Mouse (Mus musculus) ES-E14 (cell line): ENCODE measurements around the gene St3gal2. TPM values are rescaled to one million over a fixed set of nuclear protein-coding genes. Genes with fewer than 3 reads are reported as not detected.
"Not testable (repeated sequence)": the region's sequence is repeated elsewhere in the genome, so short reads cannot be mapped to it uniquely, and the experiment has no call there.

Experiments
- DNase-seq: peaks from one replicate; pipeline ENCODE4 v3.0.0-alpha.2; 2013; ENCODE audit warnings: low read depth, low spot score
- H3K27ac ChIP-seq: 2 replicates; pipeline ENCODE4 v1.5.1; 2012; ENCODE audit warnings: low read depth, mild to moderate bottlenecking, low read length, moderate library complexity, mixed read lengths; ENCODE audit not compliant: poor library complexity, insufficient read depth, severe bottlenecking
- H3K36me3 ChIP-seq: 2 replicates; pipeline ENCODE4 v1.6.1; 2012; ENCODE audit warnings: mild to moderate bottlenecking, low read length, moderate library complexity, mixed read lengths; ENCODE audit not compliant: control insufficient read depth, poor library complexity, insufficient read depth, severe bottlenecking
- H3K4me1 ChIP-seq, 2 experiments: fragments of 150-350 bp in 1 of 2; sonication (generic) in 1 of 2; 2 replicates each; pipeline ENCODE4 v1.6.1; 2012; ENCODE audit warnings: low read length in 2 of 2, mild to moderate bottlenecking in 1 of 2, mixed read lengths in 1 of 2; ENCODE audit not compliant: control insufficient read depth in 2 of 2, insufficient read depth in 2 of 2, poor library complexity in 1 of 2
- H3K4me3 ChIP-seq, 2 experiments: fragments of 150-350 bp in 1 of 2; sonication (generic) in 1 of 2; 2 replicates each; pipeline ENCODE4 v1.5.1; 2012; ENCODE audit warnings: low read length in 2 of 2, low read depth in 1 of 2, mild to moderate bottlenecking in 1 of 2, mixed read lengths in 1 of 2; ENCODE audit not compliant: insufficient read depth in 1 of 2, poor library complexity in 1 of 2, severe bottlenecking in 1 of 2
- H3K9ac ChIP-seq: 2 replicates; pipeline ENCODE4 v1.6.1; 2012; ENCODE audit warnings: low read depth, mild to moderate bottlenecking, low read length, mixed read lengths; ENCODE audit not compliant: poor library complexity, insufficient read depth, severe bottlenecking
- H3K9me3 ChIP-seq: fragments of 150-350 bp; sonication (generic); 2 replicates; pipeline ENCODE4 v1.6.1; 2012; ENCODE audit warnings: low read depth, mild to moderate bottlenecking, low read length; ENCODE audit not compliant: control insufficient read depth, insufficient read depth
- CHD2 ChIP-seq: IDR thresholded peaks from 2 replicates; pipeline ENCODE4 v1.6.1; 2014; ENCODE audit warnings: mild to moderate bottlenecking, low read depth, low read length, inconsistent platforms
- HCFC1 ChIP-seq: IDR thresholded peaks from 2 replicates; pipeline ENCODE4 v1.6.1; 2012; ENCODE audit warnings: low read length, inconsistent platforms, borderline replicate concordance; ENCODE audit not compliant: insufficient read depth
- MAFK ChIP-seq: IDR thresholded peaks from 2 replicates; pipeline ENCODE4 v1.6.1; 2014; ENCODE audit warnings: mild to moderate bottlenecking, low read depth, low read length, inconsistent platforms; ENCODE audit not compliant: insufficient read depth
- ZC3H11A ChIP-seq: IDR thresholded peaks from 2 replicates; pipeline ENCODE4 v1.6.1; 2012; ENCODE audit warnings: low read depth, mild to moderate bottlenecking, inconsistent platforms, low read length, borderline replicate concordance
- ZNF384 ChIP-seq: IDR thresholded peaks from 2 replicates; pipeline ENCODE4 v1.6.1; 2012; ENCODE audit warnings: low read depth, low read length, inconsistent platforms
- in situ Hi-C, 2 experiments: fragments of 600-800 bp; cut with MboI; formaldehyde crosslinking; loops; one replicate each; pipeline ENCODE4 v1.15.1; 2025; ENCODE audit warnings: low sequenced_read_pairs in 2 of 2, inconsistent platforms in 1 of 2; ENCODE audit not compliant: unreplicated experiment in 2 of 2
- total RNA-seq: library from RNA; depleted of rRNA; stranded (reverse); fragments of 300-350 nt; gene quantifications from 2 replicates; pipeline ENCODE4 v1.2.3, GENCODE M21; 2012

Gene St3gal2
- total RNA-seq, 1 experiment = 12.4 TPM

DNA sequence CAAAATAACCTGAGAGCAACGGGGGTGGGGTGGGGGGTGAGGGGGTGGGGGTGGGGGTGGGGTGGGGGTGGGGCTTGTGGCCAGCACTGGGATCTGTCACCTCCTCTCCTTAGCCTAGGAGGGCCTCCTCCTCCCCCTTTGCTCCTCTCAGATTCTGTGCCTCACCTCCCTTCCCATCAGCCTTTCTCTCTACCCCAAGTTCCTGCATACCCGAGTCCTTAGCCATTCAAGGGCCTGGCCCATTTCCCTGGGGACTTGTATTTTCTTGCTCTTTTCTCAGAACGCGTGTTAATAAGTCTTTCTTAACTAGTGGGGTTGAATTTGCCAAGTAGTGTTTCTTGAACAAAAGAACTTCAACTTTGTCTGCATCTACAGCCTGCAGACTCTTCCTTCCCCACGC is 7.0 kb downstream of the St3gal2 start:
- in situ Hi-C loops = no loop called here
- H3K9ac ChIP-seq = no peak overlapping the region
- H3K9me3 ChIP-seq = no peaks in the 10 kb centered on the region
- no peak overlapping the region for H3K4me3 ChIP-seq
- H3K27ac ChIP-seq = no peak overlapping the region
- no peak for TF ChIP-seq ZC3H11A
- no peak for TF ChIP-seq HCFC1
- TF ChIP-seq CHD2 = no peak
- TF ChIP-seq MAFK = no peak
- peaks cover 6 to 16% of the 10 kb centered on the region in 2 experiments for H3K4me1 ChIP-seq
- no peaks in the 10 kb centered on the region for H3K36me3 ChIP-seq
- no peak for DNase-seq

DNA sequence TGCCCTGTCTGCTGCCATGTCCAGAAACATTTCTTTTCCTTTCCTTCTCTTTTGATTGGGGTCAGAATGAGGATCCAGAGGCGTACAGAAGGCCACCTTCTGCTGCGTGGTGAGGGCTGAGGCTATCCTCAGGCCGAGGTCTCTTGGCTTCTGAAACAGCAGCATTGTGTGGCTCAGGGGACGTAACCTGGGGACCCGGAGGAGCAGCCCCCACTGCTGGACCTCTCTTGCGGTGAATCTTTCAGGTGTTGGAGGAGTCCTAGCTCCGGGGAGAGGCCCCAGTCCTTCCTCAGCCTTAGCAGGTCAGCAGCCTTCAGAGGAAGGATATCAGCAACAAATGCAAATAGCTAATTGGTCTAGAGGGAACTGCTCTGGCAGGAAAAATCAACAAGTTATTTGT is 8.7 kb downstream of the St3gal2 start:
- H3K9ac ChIP-seq = no peak overlapping the region
- H3K4me3 ChIP-seq = no peak overlapping the region
- peaks cover 5 to 10% of the 10 kb centered on the region in 2 experiments; a peak in 3 of 4 replicates for H3K4me1 ChIP-seq
- H3K9me3 ChIP-seq = no peaks in the 10 kb centered on the region
- TF ChIP-seq MAFK (no peak), ZNF384 (no peak), HCFC1 (no peak), ZC3H11A (no peak), CHD2 (no peak)
- no peaks in the 10 kb centered on the region for H3K36me3 ChIP-seq
- no peak for DNase-seq
- in situ Hi-C loops = no loop called here
- H3K27ac ChIP-seq = no peak overlapping the region

DNA sequence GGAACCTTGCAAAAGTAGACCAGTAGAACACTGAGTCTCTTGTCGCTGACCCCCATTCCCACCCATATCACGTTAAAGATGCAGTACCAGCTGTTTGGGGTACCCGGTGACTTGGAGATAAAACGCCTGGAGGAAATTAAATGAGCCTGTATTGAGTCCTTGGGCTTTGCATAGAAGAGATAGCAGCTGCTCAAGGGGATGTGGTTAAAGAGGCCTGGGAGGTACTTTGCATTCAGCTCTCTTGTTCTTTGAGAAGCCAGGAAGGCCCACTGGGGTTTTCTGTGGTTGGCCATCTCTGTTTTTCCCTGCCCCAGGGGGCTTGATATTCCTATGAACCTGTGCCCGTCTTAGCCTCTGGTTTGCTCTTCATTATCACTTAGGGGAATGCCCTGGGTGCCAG is 9.3 kb downstream of the St3gal2 start:
- in situ Hi-C loops = no loop called here
- Histone ChIP-seq H3K27ac (no peak overlapping the region), H3K4me3 (no peak overlapping the region), H3K36me3 (no peaks in the 10 kb centered on the region), H3K9me3 (no peaks in the 10 kb centered on the region), H3K4me1 (peaks cover 5 to 10% of the 10 kb centered on the region in 2 experiments; a peak in 3 of 4 replicates), H3K9ac (no peak overlapping the region)
- DNase-seq = no peak
- TF ChIP-seq CHD2 (no peak), MAFK (no peak), ZNF384 (no peak), HCFC1 (no peak), ZC3H11A (no peak)

DNA sequence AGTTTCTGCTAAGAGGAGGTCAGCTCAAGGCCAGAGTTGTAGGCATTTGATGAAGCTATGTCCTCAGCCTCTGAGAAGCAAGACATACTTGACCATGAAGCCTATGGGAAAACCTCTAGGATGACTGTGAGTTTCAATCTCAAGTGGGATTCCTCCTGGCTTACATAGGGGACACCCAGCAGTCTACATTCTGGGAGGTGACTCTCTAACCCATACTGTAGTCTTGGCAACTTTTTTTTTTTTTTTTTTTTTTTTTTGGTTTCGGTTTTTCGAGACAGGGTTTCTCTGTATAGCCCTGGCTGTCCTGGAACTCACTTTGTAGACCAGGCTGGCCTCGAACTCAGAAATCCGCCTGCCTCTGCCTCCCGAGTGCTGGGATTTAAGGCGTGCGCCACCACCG is 9.9 kb downstream of the St3gal2 start:
- H3K4me1 ChIP-seq, in situ Hi-C loops, DNase-seq, H3K36me3 ChIP-seq, H3K27ac ChIP-seq, H3K9ac ChIP-seq, H3K9me3 ChIP-seq, H3K4me3 ChIP-seq: not testable (repeated sequence)

DNA sequence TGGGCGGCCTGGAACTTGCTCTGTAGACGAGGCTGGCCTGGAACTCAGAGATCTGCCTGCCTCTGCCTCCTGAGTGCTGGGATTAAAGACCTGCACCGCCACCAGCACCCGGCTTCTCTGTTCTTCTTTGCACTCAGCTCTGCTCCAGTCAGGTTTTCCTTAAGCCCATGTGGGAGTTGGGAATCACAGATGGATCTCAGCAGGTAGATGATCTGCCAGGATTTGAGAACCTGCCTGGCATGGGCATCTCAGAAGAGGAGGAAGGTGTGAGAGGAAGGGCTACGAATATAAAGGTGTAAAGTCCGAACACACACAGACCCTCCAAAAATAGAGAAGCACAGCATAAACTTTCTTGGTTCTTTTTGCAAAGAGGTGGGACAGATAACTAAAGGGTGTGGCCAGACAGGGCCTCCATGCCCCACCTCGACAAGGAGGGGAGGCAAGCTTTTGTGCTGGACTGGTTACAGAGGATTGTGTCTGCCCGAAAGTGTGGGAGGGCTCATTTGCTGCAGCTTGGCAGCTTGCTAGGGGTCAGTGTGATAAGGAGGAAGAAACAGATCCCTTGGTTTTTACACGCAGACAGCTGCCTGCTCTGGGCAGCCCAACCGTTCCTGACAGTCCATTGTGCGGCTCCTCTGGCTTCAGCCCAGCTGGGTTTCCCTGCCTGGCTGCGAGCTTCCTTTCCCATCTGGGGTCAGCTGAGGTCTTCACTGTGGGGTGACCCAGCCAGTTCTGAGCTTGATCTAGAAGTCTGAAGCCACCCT is 11.6 kb downstream of the St3gal2 start:
- Histone ChIP-seq H3K4me1 (peaks cover 5 to 10% of the 10 kb centered on the region in 2 experiments; a peak in 3 of 4 replicates), H3K27ac (no peak overlapping the region), H3K4me3 (no peak overlapping the region), H3K9ac (no peak overlapping the region), H3K9me3 (no peaks in the 10 kb centered on the region), H3K36me3 (no peaks in the 10 kb centered on the region)
- in situ Hi-C loops = no loop called here
- TF ChIP-seq ZC3H11A (no peak), MAFK (no peak), CHD2 (no peak), HCFC1 (no peak), ZNF384 (no peak)
- DNase-seq = no peak
